Mouse (Mus musculus) heart, embryonic 13.5 days (tissue): ENCODE measurements around the gene Il6ra. TPM values are rescaled to one million over a fixed set of nuclear protein-coding genes. Genes with fewer than 3 reads are reported as not detected.
"Not testable (repeated sequence)": the region's sequence is repeated elsewhere in the genome, so short reads cannot be mapped to it uniquely, and the experiment has no call there.

Experiments used
- ATAC-seq: fragments of 200-750 bp; cut with Nextera tagmentation; 2 replicates; pipeline ENCODE4 v1.8.0; 2017; ENCODE audit warnings: moderate TSS enrichment; ENCODE audit not compliant: insufficient number of reproducible peaks, low FRiP score, low TSS enrichment; ENCODE audit errors: extremely low read depth
- H3K27ac ChIP-seq: fragments of 300-500 bp; sonication (generic); replicated peaks from 2 replicates; pipeline ENCODE4 v1.5.1; 2015; ENCODE audit warnings: moderate library complexity, mild to moderate bottlenecking, inconsistent platforms
- H3K27me3 ChIP-seq: fragments of 300-500 bp; sonication (generic); replicated peaks from 2 replicates; pipeline ENCODE4 v1.6.1; 2015; ENCODE audit warnings: mild to moderate bottlenecking, inconsistent platforms
- H3K36me3 ChIP-seq: fragments of 300-500 bp; sonication (generic); 2 replicates; pipeline ENCODE4 v1.6.1; 2015; ENCODE audit warnings: mild to moderate bottlenecking, inconsistent platforms
- H3K4me1 ChIP-seq: fragments of 300-500 bp; sonication (generic); 2 replicates; pipeline ENCODE4 v1.6.1; 2015; ENCODE audit warnings: inconsistent platforms
- H3K4me2 ChIP-seq: fragments of 300-500 bp; sonication (generic); 2 replicates; pipeline ENCODE4 v1.6.1; 2015; ENCODE audit warnings: inconsistent platforms, mild to moderate bottlenecking, moderate library complexity
- H3K4me3 ChIP-seq: fragments of 300-500 bp; sonication (generic); 2 replicates; pipeline ENCODE4 v1.5.1; 2015; ENCODE audit warnings: moderate library complexity, mild to moderate bottlenecking, inconsistent platforms
- H3K9ac ChIP-seq: fragments of 300-500 bp; sonication (generic); 2 replicates; pipeline ENCODE4 v1.6.1; 2015; ENCODE audit warnings: inconsistent platforms, mild to moderate bottlenecking, moderate library complexity
- H3K9me3 ChIP-seq: fragments of 300-500 bp; sonication (generic); 2 replicates; pipeline ENCODE4 v1.6.1; 2016; ENCODE audit warnings: inconsistent platforms
- WGBS: fragments of 180-500 bp; shearing (Covaris S2); methylation state at CpG from one replicate; pipeline ENCODE4 v1.1.7; 2015; ENCODE audit warnings: mixed read lengths; 5-methylcytosine and 5-hydroxymethylcytosine counted together
- polyA plus RNA-seq: library from polyadenylated mRNA; unstranded; fragments of >200 nt; fragmentation: Nextera tagmentation; extraction: Ambion mirVana; gene quantifications from 2 replicates; pipeline ENCODE4 v1.2.1, GENCODE M21; 2015

The Il6ra gene
- polyA plus RNA-seq, 1 experiment from 2014 or later = 0.75 TPM

DNA sequence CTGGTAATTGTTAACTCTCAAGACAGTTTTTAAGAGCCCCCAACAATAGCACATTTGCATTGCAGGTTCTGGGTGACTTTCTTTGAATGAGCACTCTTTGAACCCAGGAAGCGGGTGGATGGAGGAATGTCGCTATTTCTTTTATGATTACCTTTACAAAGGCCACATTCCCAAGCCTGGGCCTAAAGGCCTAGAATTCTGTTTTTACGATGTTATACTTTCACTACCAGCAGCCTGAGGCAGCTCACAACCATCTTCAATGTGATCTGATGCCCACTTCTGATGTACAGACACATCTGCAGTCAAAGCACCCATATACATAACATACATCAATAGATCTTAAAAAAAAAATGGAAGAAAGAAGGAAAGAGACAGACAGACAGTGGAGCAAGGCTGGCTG is 49.7 kb downstream of the Il6ra start:
- not testable (repeated sequence) for H3K4me2 ChIP-seq, ATAC-seq

DNA sequence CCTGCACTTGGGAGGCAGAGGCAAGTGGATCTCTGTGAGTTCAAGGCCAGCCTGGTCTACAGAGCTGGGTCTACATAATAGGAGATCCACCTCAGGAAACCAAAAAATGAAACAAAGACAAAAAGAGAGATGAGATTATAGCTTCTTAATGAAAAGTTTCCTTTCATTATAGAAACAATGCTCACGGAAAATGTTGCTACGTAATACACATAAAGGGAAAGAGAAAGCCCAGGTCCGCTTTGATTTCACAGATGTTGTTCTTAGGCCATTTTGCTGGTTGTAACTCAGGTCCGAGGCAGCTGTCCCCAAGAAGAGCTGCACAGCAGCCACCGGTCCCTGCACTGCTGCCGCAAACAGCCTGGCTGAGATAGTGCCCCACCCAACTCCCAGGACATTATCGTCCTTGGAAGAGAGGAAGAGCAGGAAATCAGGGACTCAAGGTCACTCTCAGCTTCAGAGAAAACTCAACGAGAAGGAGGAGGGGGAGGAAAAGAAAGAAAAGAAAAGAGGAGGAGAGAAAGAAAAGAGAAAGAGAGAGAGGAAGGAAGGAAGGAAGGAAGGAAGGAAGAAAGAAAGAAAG is 50.7 kb downstream of the Il6ra start:
- ATAC-seq = no peak
- Histone ChIP-seq H3K36me3 (peaks cover 4% of the 10 kb centered on the region), H3K4me2 (no peak overlapping the region), H3K27me3 (no peaks in the 10 kb centered on the region), H3K4me3 (no peak overlapping the region), H3K4me1 (peaks cover 17% of the 10 kb centered on the region), H3K9ac (no peak overlapping the region), H3K9me3 (no peaks in the 10 kb centered on the region), H3K27ac (no peak overlapping the region)
- WGBS = 52% methylated on average over 8 of the region's 8 CpGs

More for the DNA sequence above, 49.7 kb downstream of the Il6ra start:
- H3K27me3 ChIP-seq, H3K27ac ChIP-seq, H3K9me3 ChIP-seq, H3K36me3 ChIP-seq, H3K4me3 ChIP-seq, H3K9ac ChIP-seq: not testable (repeated sequence)
- peaks cover 19% of the 10 kb centered on the region for H3K4me1 ChIP-seq
- 83% methylated on average over 3 of the region's 3 CpGs for WGBS

DNA sequence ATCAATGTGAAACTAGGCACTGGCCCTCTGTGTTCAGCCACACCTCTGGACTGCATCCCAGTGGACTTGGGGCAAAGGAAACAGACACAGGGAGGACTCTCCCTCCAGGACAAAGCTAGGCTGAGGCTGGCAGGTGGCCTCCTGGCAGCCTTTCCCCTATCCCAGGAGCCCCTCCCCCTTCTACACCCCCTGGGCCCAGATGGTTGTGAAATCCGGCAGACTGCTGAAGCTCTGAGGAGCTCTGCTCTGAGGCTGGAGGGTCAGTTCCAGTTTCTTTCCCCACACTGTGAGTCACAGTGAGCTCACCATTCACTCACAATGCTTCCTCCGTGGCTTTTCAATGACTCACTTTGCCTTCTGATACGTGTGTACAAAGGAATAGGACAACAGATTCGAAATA is 51.9 kb downstream of the Il6ra start:
- no peaks in the 10 kb centered on the region for H3K27me3 ChIP-seq
- H3K27ac ChIP-seq = peak overlapping the region; percentile 6; the same call in 1 of the 2 replicates
- H3K9ac ChIP-seq = no peak overlapping the region
- ATAC-seq = no peak
- WGBS = 23% methylated on average over 4 of the region's 4 CpGs
- peaks cover 17% of the 10 kb centered on the region for H3K4me1 ChIP-seq
- H3K36me3 ChIP-seq = peaks cover 9% of the 10 kb centered on the region
- no peak overlapping the region for H3K4me2 ChIP-seq
- no peak overlapping the region for H3K4me3 ChIP-seq
- no peaks in the 10 kb centered on the region for H3K9me3 ChIP-seq

DNA sequence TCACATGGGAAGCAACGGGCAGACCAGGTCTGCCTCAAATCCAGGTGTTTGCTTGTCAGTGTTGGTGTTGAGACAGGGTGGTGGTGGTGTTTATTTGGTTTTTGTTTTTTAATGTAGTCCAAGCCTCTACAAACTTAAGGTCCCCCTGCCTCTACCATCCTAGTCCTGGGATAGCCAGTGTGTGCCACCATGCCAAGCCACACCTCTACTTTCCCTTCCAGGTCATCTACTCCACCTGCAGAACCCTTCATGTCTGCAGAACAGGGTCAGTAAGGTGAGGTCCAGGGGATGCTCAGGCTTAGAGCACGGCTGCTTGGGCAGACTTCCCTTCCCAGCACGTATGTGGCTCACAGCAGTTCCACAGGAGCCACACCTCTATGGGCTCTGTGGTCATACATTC is 52.7 kb downstream of the Il6ra start:
- WGBS = 68% methylated on average over 3 of the region's 3 CpGs

DNA sequence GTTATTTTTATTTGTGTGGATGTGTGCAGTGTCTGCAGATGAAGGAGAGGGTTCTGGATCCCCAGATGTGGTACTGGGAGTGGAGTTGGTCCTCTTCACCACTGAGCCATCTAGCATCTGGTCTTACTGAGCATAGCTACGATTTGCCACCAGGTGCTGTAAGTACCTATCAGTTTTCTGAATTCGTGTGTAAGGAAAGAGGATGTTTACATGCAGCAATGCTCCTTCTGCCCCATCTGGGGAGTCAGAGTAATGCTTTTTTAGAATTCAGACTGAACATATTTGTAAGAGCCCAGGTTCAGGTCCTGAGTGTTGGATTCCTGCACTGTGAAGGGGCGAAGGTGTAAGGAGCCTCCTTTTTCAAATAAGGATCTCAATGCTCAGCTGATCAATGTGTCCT is 53.1 kb downstream of the Il6ra start:
- WGBS = 63% methylated on average over 3 of the region's 3 CpGs

More for the DNA sequence above, 52.7 kb downstream of the Il6ra start:
- H3K9me3 ChIP-seq = no peaks in the 10 kb centered on the region
- ATAC-seq = no peak
- H3K9ac ChIP-seq = no peak overlapping the region
- no peak overlapping the region for H3K4me2 ChIP-seq
- no peak overlapping the region for H3K27ac ChIP-seq
- H3K36me3 ChIP-seq = peaks cover 15% of the 10 kb centered on the region
- H3K4me1 ChIP-seq = peaks cover 16% of the 10 kb centered on the region
- no peaks in the 10 kb centered on the region for H3K27me3 ChIP-seq
- no peak overlapping the region for H3K4me3 ChIP-seq

DNA sequence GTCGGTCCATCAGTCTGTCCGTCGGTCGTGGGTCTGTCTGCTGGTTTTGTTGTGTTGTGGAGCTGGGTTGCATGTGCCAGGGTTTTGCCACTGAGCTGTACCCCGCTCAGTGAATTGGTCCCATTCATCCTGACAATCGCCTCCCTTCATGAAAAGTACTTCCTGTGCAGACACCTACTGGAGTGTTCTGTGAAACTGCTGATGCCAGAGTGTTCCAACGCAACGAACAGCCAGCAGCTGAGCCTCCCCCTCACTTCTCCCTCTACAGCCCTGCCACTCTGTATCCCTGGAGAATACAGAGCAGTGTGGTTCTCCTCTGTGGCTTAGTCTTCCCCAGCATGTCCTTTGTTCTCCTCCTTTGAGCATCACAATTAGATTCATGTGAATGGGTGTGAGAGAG is 54.1 kb downstream of the Il6ra start:
- Histone ChIP-seq H3K4me1 (peaks cover 10% of the 10 kb centered on the region), H3K9me3 (no peaks in the 10 kb centered on the region), H3K27ac (no peak overlapping the region), H3K27me3 (no peaks in the 10 kb centered on the region), H3K4me3 (no peak overlapping the region), H3K9ac (no peak overlapping the region), H3K4me2 (no peak overlapping the region), H3K36me3 (peaks cover 20% of the 10 kb centered on the region)
- ATAC-seq = no peak
- 69% methylated on average over 8 of the region's 8 CpGs for WGBS

More for the DNA sequence above, 53.1 kb downstream of the Il6ra start:
- H3K36me3 ChIP-seq = peaks cover 17% of the 10 kb centered on the region
- no peak for ATAC-seq
- no peaks in the 10 kb centered on the region for H3K27me3 ChIP-seq
- H3K4me1 ChIP-seq = peaks cover 12% of the 10 kb centered on the region
- no peak overlapping the region for H3K27ac ChIP-seq
- H3K4me2 ChIP-seq = no peak overlapping the region
- H3K4me3 ChIP-seq = no peak overlapping the region
- no peak overlapping the region for H3K9ac ChIP-seq
- H3K9me3 ChIP-seq = no peaks in the 10 kb centered on the region

DNA sequence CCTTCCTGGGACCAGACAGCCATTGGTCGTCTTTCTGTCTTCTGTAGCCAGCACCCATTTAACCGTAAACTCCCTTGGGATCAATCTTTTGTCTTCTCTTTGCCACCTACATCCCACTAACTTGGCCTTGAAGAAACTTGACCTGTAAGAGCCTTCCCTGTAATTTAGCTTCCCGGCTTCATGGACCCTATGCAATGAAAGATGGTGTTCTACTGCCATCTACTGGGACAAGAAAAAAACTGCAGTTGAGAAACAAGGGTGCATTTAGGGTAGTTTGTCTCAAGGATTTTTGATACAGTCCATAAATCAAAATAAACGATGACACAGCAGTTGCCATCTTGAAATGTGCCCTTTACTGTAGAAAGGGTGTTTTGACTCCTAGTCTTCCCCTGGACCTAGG is 54.9 kb downstream of the Il6ra start:
- no peak overlapping the region for H3K4me2 ChIP-seq
- ATAC-seq = no peak
- no peak overlapping the region for H3K9ac ChIP-seq
- H3K27me3 ChIP-seq = no peaks in the 10 kb centered on the region
- no peak overlapping the region for H3K27ac ChIP-seq
- peaks cover 20% of the 10 kb centered on the region for H3K36me3 ChIP-seq
- H3K4me3 ChIP-seq = no peak overlapping the region
- peaks cover 10% of the 10 kb centered on the region for H3K4me1 ChIP-seq
- H3K9me3 ChIP-seq = no peaks in the 10 kb centered on the region
- WGBS = 8% methylated on average over 4 of the region's 4 CpGs

DNA sequence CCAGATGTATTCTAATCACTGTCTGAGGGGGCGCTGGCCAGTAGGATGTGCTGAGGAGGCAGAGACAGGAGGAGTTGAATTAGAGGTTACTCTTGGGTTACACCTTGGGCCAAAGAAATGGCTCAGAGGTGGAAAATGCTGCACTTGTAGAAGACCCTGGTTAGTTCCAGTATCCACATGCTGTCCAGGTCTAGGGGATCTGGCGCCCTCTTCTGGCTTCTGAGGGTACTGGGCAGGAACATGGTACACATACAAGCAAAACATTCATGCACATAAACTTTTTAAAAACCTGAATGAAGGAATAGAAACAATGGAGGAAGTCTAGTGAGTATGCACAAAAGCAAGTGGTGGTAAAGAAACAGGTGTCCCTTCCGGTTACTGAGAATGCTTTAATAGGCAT is 55.6 kb downstream of the Il6ra start:
- Histone ChIP-seq H3K4me2 (no peak overlapping the region), H3K9me3 (no peaks in the 10 kb centered on the region), H3K27ac (no peak overlapping the region), H3K4me1 (peaks cover 9% of the 10 kb centered on the region), H3K36me3 (peaks cover 20% of the 10 kb centered on the region), H3K27me3 (no peaks in the 10 kb centered on the region), H3K9ac (no peak overlapping the region), H3K4me3 (no peak overlapping the region)
- no peak for ATAC-seq
- 77% methylated on average over 3 of the region's 3 CpGs for whole genome bisulfite sequencing

DNA sequence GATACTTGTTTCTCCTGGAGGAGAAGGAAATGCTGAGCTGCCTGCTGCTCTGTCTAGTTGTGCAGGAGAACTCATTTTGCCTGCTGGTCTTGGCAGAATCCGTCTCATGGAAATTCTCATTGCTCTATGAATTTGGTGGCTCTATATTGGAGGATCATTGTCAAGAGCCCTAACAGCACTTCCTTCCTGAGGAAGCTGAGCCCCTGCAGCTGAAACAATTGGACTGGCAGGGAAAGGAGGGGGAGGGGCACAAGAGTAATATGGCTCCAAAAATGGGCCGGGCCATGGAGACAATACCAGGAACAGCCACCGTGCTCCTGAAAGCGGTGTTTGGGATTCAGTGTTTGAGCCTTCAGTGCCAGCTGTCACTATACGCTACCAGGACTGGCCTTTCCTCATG is 59.2 kb downstream of the Il6ra start:
- Histone ChIP-seq H3K9ac (no peak overlapping the region), H3K4me1 (no peaks in the 10 kb centered on the region), H3K27me3 (no peaks in the 10 kb centered on the region), H3K4me3 (no peak overlapping the region), H3K4me2 (no peak overlapping the region), H3K27ac (peak overlapping the region; percentile 86), H3K36me3 (peaks cover 45% of the 10 kb centered on the region), H3K9me3 (no peaks in the 10 kb centered on the region)
- 59% methylated on average over 5 of the region's 5 CpGs for WGBS
- ATAC-seq = no peak

DNA sequence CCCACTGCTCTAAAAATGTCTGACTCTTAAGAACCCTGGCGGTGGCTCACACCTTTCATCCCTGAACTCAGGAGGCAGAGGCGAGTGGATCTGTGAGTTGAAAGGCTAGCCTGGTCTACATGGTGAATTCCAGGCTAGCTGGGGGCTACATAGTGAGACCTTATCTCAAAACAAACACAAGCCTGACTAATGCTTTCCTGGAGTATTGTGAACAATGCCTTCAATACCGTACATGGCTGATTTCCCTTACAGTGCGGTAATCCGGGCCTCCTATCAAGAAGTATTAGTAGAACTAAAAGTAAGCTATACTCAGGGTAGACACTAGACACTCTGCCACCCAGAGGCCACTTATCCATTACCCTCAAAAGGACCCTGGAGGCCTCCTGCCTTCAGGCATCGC is 64.9 kb downstream of the Il6ra start:
- Histone ChIP-seq H3K4me1 (peaks cover 4% of the 10 kb centered on the region), H3K36me3 (peaks cover 31% of the 10 kb centered on the region), H3K27me3 (no peaks in the 10 kb centered on the region), H3K9ac (no peak overlapping the region), H3K4me3 (no peak overlapping the region), H3K9me3 (no peaks in the 10 kb centered on the region), H3K27ac (peak overlapping the region; percentile 73), H3K4me2 (no peak overlapping the region)
- ATAC-seq = no peak
- 72% methylated on average over 6 of the region's 6 CpGs for WGBS

DNA sequence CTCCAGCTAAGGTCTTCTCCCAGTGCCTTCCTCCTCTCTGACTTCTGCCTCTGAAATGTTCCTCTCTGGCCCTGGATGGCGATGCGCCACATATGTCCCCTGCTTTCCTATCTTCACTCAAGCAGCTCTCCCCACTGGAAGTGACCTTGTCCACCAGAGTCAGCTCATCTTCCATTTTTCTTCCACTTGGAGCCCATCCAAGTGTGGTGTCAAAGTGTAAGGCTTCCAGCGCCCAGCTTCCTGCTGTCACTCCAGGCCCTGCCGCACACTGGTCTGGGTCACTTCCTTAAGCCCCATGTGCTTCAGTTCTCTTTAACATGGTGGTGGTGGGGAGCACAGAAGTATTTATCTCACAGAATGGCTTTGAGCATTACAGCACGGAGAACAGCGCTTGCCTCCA is 65.4 kb downstream of the Il6ra start:
- Histone ChIP-seq H3K4me2 (no peak overlapping the region), H3K36me3 (peaks cover 31% of the 10 kb centered on the region), H3K27me3 (no peaks in the 10 kb centered on the region), H3K9ac (no peak overlapping the region), H3K9me3 (no peaks in the 10 kb centered on the region), H3K4me1 (peaks cover 4% of the 10 kb centered on the region), H3K4me3 (no peak overlapping the region), H3K27ac (peak overlapping the region; percentile 73)
- WGBS = 48% methylated on average over 6 of the region's 6 CpGs
- no peak for ATAC-seq

DNA sequence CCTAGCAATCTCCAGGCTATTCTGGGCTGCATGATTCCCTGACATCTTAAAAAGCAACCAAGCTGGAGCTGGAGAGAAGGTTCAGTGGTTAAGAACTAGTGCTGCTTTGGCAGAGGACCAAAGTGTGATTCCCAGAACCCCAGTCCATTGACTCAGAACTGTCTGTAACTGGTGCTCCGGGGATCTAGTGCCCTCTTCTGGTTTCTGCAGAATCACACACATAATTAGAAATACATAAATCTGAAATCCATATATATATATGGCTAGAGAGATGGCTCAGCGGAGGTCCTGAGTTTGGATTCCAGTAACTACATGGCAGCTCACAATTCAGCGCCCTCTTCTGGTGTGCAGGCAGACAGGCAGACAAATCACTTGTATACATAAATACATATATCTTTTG is 65.9 kb downstream of the Il6ra start:
- H3K4me2 ChIP-seq = no peak overlapping the region
- H3K36me3 ChIP-seq = peaks cover 30% of the 10 kb centered on the region
- no peaks in the 10 kb centered on the region for H3K27me3 ChIP-seq
- peak overlapping the region; percentile 73 for H3K27ac ChIP-seq
- 74% methylated on average over 3 of the region's 3 CpGs for WGBS
- H3K9ac ChIP-seq = no peak overlapping the region
- peaks cover 4% of the 10 kb centered on the region for H3K4me1 ChIP-seq
- ATAC-seq = no peak
- H3K4me3 ChIP-seq = no peak overlapping the region
- H3K9me3 ChIP-seq = no peaks in the 10 kb centered on the region
